Mouse (Mus musculus) embryonic fibroblast, embryonic 13.5 days (primary cell): ENCODE measurements around the gene Emsy.

Experiments
- CTCF ChIP-seq: IDR thresholded peaks from 2 replicates; pipeline ENCODE4 v1.5.1; 2011; ENCODE audit warnings: mild to moderate bottlenecking, control low read depth, low read length, moderate library complexity, borderline replicate concordance; ENCODE audit not compliant: insufficient read depth
- POLR2A ChIP-seq: IDR thresholded peaks from 2 replicates; pipeline ENCODE4 v1.6.1; 2011; ENCODE audit warnings: low read depth, mild to moderate bottlenecking, control low read depth, low read length, moderate library complexity

GRCm38 (mm10) chr7:98677511-98677910 is 20.9 kb upstream of the Emsy start:
- TF ChIP-seq CTCF, result no peak
- TF ChIP-seq POLR2A, result no peak
